Mouse (Mus musculus) mouse trophoblast stem cell (cell line): ENCODE measurements around the gene Mcm3.

ENCODE experiments used
- in situ Hi-C, 2 experiments: fragments of 300-500 bp; cut with MseI, MboI; formaldehyde crosslinking; loops; 2 replicates in 1 of 2; 3 replicates in 1 of 2; pipeline ENCODE4 v1.15.1; 2025

Mcm3 gene

GRCm38 (mm10) chr1:20819771-20820605 lies at the start of gene Mcm3:
Mcm3 (minus strand) TSS chr1:20820312.
- in situ Hi-C loops: no loop called here

GRCm38 (mm10) chr1:20868036-20868435 lies 47.9 kb upstream of the Mcm3 start:
- in situ Hi-C loops: no loop called here

- in situ Hi-C loops: no loop called here
These were observed 47.3 kb upstream of the Mcm3 start for GRCm38 (mm10) chr1:20867241-20867902.

- in situ Hi-C loops: no loop called here
These were observed 43.5 kb upstream of the Mcm3 start for GRCm38 (mm10) chr1:20863452-20864172.

- in situ Hi-C loops: no loop called here
These were observed 41.8 kb upstream of the Mcm3 start for GRCm38 (mm10) chr1:20861865-20862264.

GRCm38 (mm10) chr1:20860775-20861174 lies 40.7 kb upstream of the Mcm3 start:
- in situ Hi-C loops: no loop called here

- in situ Hi-C loops: no loop called here
These were observed 37.1 kb upstream of the Mcm3 start for GRCm38 (mm10) chr1:20856924-20857902.

- in situ Hi-C loops: no loop called here
These were observed 19.8 kb upstream of the Mcm3 start for GRCm38 (mm10) chr1:20839911-20840310.

GRCm38 (mm10) chr1:20836551-20837125 lies 16.5 kb upstream of the Mcm3 start:
- in situ Hi-C loops: no loop called here

GRCm38 (mm10) chr1:20833141-20833511 lies 13.0 kb upstream of the Mcm3 start:
- in situ Hi-C loops: no loop called here

- in situ Hi-C loops: no loop called here
These were observed 12.5 kb upstream of the Mcm3 start for GRCm38 (mm10) chr1:20832473-20833140.

GRCm38 (mm10) chr1:20830546-20830945 lies 10.4 kb upstream of the Mcm3 start:
- in situ Hi-C loops: no loop called here

GRCm38 (mm10) chr1:20828061-20828460 lies 7.9 kb upstream of the Mcm3 start:
- in situ Hi-C loops: no loop called here

- in situ Hi-C loops: no loop called here
These were observed 4.9 kb upstream of the Mcm3 start for GRCm38 (mm10) chr1:20825036-20825435.

GRCm38 (mm10) chr1:20823906-20824305 lies 3.8 kb upstream of the Mcm3 start:
- in situ Hi-C loops: no loop called here

GRCm38 (mm10) chr1:20823471-20823870 lies 3.4 kb upstream of the Mcm3 start:
- in situ Hi-C loops: no loop called here

- in situ Hi-C loops: no loop called here
These were observed 847 bp upstream of the Mcm3 start for GRCm38 (mm10) chr1:20820959-20821358.

- in situ Hi-C loops: no loop called here
These were observed 2.5 kb downstream of the Mcm3 start for GRCm38 (mm10) chr1:20817596-20817995.

- in situ Hi-C loops: no loop called here
These were observed 2.9 kb downstream of the Mcm3 start for GRCm38 (mm10) chr1:20817172-20817571.

GRCm38 (mm10) chr1:20814521-20814920 lies 5.6 kb downstream of the Mcm3 start:
- in situ Hi-C loops: no loop called here
